Mouse (Mus musculus) C2C12 (cell line): ENCODE measurements at regions not wholly inside any gene's neighbourhood (a gene's known extent, or its start where the extent isn't known, plus 50 kb on each side); places are given as distances from the start of the nearest gene placed in this dataset.
A peak's percentile ranks its signal among the peaks of the same experiment; 100 is the strongest.

Experiments
- H3K27me3 ChIP-seq: one replicate; pipeline ENCODE4 v1.6.1; 2011; ENCODE audit not compliant: control insufficient read depth, insufficient read depth, insufficient read length
- H3K36me3 ChIP-seq: one replicate; pipeline ENCODE4 v1.6.1; 2011; ENCODE audit not compliant: control insufficient read depth, insufficient read depth
- H3K4me3 ChIP-seq: one replicate; pipeline ENCODE4 v1.5.1; 2011; ENCODE audit warnings: mild to moderate bottlenecking, control low read depth; ENCODE audit not compliant: poor library complexity, insufficient read depth, severe bottlenecking
- H3K79me2 ChIP-seq: one replicate; pipeline ENCODE4 v1.6.1; 2011; ENCODE audit not compliant: control insufficient read depth, insufficient read depth
- H3K79me3 ChIP-seq: one replicate; pipeline ENCODE4 v1.6.1; 2011; ENCODE audit warnings: low read depth, control low read depth
- H3ac ChIP-seq: one replicate; pipeline ENCODE3; 2011; ENCODE audit warnings: low read depth; ENCODE audit not compliant: control insufficient read depth, insufficient read length
- CEBPB ChIP-seq: IDR thresholded peaks from one replicate; pipeline ENCODE4 v1.6.1; 2011; ENCODE audit warnings: low read depth, mild to moderate bottlenecking, control low read depth, moderate library complexity
- CTCF ChIP-seq: IDR thresholded peaks from one replicate; pipeline ENCODE4 v1.5.1; 2011; ENCODE audit not compliant: control insufficient read depth, insufficient read depth, insufficient read length
- FOSL1 ChIP-seq: IDR thresholded peaks from one replicate; pipeline ENCODE4 v1.8.0; 2011; ENCODE audit warnings: mild to moderate bottlenecking, low read length; ENCODE audit not compliant: poor library complexity, insufficient read depth, severe bottlenecking
- MAX ChIP-seq: IDR thresholded peaks from one replicate; pipeline ENCODE4 v1.6.1; 2011; ENCODE audit warnings: mild to moderate bottlenecking, control low read depth
- MYOD1 ChIP-seq: IDR thresholded peaks from one replicate; pipeline ENCODE4 v1.6.1; 2011; ENCODE audit warnings: low read depth; ENCODE audit not compliant: control insufficient read depth, insufficient read length
- MYOG ChIP-seq: IDR thresholded peaks from one replicate; pipeline ENCODE4 v1.6.1; 2011; ENCODE audit not compliant: control insufficient read depth, insufficient read length; ENCODE audit errors: extremely low read depth
- USF1 ChIP-seq: IDR thresholded peaks from one replicate; pipeline ENCODE4 v1.6.1; 2011; ENCODE audit warnings: low read depth, mild to moderate bottlenecking, control low read depth, moderate library complexity

DNA sequence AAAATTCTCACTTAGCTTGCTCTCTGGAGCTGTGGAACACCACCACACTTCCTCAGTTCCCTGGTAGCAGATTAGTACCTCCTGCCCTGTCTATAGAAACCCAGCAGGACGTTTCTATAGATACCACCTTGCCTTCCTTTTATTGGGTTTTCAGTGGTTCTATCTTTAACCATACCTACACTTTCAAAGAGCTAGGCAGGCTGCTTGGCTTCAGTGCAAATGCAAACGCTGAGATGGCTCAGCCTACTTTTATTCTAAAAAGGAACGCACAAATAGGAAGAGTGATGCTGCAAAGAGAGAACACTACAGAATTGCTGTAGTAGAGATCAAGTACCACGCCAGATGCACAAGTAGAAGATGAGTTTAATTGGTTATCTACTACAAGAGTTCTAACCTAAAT, 120.9 kb upstream of the Ifne start:
- Histone ChIP-seq H3K27me3 (no peaks in the 10 kb centered on the region), H3ac (no peak overlapping the region), H3K4me3 (no peak overlapping the region), H3K79me3 (no peaks in the 10 kb centered on the region), H3K79me2 (no peaks in the 10 kb centered on the region), H3K36me3 (peaks cover 5% of the 10 kb centered on the region)
- TF ChIP-seq USF1 (no peak), CTCF (no peak), CEBPB (no peak), MYOD1 (no peak), MYOG (no peak), MAX (no peak), FOSL1 (no peak)

DNA sequence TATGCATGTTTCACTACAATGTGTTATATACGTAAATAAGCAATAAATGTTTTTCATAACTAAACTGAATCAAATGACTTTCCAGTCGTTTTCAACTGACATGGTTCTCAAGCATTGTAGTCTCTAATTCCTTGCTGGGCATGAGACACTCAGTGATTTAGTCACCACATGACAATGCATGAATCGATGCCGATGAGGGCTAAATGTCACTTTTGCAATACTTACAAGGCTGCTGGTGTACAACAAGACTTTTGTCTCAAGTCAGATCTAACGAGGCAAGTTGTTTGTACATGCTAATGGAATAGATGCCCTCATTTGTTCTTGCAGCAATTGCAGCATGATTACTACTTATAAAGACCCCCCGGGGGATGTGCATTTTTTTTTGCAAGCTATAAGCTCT, 120.2 kb upstream of the Ifne start:
- H3K79me3 ChIP-seq = no peaks in the 10 kb centered on the region
- no peak overlapping the region for H3K4me3 ChIP-seq
- TF ChIP-seq CTCF = no peak
- no peak for TF ChIP-seq MYOD1
- no peak for TF ChIP-seq MYOG
- TF ChIP-seq CEBPB = no peak
- no peak for TF ChIP-seq USF1
- TF ChIP-seq FOSL1 = no peak
- TF ChIP-seq MAX = no peak
- H3K79me2 ChIP-seq = no peaks in the 10 kb centered on the region
- H3ac ChIP-seq = no peak overlapping the region
- no peaks in the 10 kb centered on the region for H3K27me3 ChIP-seq
- H3K36me3 ChIP-seq = peaks cover 5% of the 10 kb centered on the region

GRCm38 (mm10) chr4:88998286-88998685, 118.3 kb upstream of the Ifne start:
- no peak overlapping the region for H3K4me3 ChIP-seq
- no peak overlapping the region for H3ac ChIP-seq
- H3K36me3 ChIP-seq = peaks cover 1% of the 10 kb centered on the region

DNA sequence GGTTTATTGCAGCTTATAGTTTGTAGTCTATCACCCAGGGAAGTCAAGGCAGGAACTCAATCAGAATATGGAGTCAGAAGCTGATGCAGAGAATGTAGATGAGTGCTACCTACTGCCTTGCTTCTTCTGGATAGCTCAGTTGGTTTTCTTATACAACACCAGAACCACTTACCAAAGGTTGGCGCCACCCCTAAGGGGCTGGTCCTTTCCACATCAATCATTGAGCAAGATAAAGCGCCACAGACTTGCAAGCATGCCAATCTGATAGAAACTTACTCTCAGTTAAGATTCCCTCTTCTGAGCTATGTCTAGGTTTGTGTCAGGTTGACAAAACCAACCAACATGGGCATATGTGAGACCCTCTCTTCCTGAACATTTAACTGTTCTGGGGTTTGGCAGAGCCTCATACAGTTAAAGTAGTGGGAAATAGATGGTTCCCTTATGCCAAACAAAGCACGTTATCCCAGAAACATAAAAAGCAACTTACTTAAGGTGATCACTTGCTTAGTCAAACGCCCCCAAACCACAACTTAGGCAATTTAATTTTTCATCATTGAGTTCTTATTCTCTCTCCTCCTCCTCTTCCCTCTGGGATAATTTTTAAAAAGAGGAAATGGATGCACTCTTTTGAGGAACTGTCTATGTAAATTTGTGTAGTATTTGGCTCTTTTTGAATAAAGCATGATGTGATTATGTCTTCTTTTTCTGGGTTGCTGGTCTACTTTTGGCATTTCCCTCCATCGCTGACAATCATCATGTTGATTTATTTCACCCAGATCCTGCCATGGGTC, 115.3 kb upstream of the Ifne start:
- Histone ChIP-seq H3K79me2 (no peaks in the 10 kb centered on the region), H3ac (no peak overlapping the region), H3K4me3 (no peak overlapping the region), H3K36me3 (no peaks in the 10 kb centered on the region), H3K79me3 (no peaks in the 10 kb centered on the region), H3K27me3 (no peaks in the 10 kb centered on the region)
- no peak for TF ChIP-seq MAX
- no peak for TF ChIP-seq MYOD1
- TF ChIP-seq MYOG = no peak
- TF ChIP-seq CEBPB = no peak
- no peak for TF ChIP-seq FOSL1
- no peak for TF ChIP-seq USF1
- no peak for TF ChIP-seq CTCF

More at GRCm38 (mm10) chr4:88998286-88998685, 118.3 kb upstream of the Ifne start:
- no peaks in the 10 kb centered on the region for H3K27me3 ChIP-seq
- no peaks in the 10 kb centered on the region for H3K79me2 ChIP-seq
- H3K79me3 ChIP-seq = no peaks in the 10 kb centered on the region
- TF ChIP-seq USF1 = no peak
- TF ChIP-seq MAX = peak; percentile 33

DNA sequence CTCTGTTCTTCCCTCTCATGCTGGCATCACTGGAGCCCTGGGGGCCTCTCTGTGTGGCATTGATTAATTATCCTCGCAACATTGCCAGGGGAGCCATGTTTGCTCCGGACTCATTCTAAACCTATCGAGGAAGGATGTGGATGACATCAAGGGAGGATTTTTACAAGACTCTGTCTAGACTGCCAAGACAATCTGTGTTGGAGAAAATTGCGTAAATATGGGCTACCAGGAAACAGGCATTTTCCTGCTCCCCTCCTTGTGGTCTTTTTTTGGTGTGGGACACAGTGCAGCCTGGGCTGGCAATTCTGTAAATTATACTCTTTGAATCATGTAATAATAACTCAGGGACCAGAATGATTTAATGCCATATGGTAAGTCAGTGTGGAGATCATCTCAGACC, 114.5 kb upstream of the Ifne start:
- Histone ChIP-seq H3K36me3 (no peaks in the 10 kb centered on the region), H3ac (no peak overlapping the region), H3K79me2 (no peaks in the 10 kb centered on the region), H3K79me3 (no peaks in the 10 kb centered on the region), H3K4me3 (no peak overlapping the region), H3K27me3 (no peaks in the 10 kb centered on the region)
- peak; percentile 28 for TF ChIP-seq CEBPB
- TF ChIP-seq MAX = no peak

- Histone ChIP-seq H3K36me3 (no peaks in the 10 kb centered on the region), H3K4me3 (no peak overlapping the region), H3ac (no peak overlapping the region), H3K79me3 (no peaks in the 10 kb centered on the region), H3K27me3 (no peaks in the 10 kb centered on the region), H3K79me2 (no peaks in the 10 kb centered on the region)
- TF ChIP-seq CEBPB (no peak), MAX (no peak), USF1 (no peak), FOSL1 (no peak), MYOD1 (no peak), MYOG (no peak), CTCF (no peak)
These were observed 112.5 kb upstream of the Ifne start for GRCm38 (mm10) chr4:88992498-88992897.
